Mouse (Mus musculus) lung, adult 18-20 months (tissue): ENCODE measurements around the gene Otogl.
A peak's percentile ranks its signal among the peaks of the same experiment; 100 is the strongest.

Experiments
- DNase-seq, 2 experiments: peaks; one replicate each; pipeline ENCODE4 v3.0.0; 2022; ENCODE audit warnings: mixed read lengths in 2 of 2

The Otogl gene

DNA sequence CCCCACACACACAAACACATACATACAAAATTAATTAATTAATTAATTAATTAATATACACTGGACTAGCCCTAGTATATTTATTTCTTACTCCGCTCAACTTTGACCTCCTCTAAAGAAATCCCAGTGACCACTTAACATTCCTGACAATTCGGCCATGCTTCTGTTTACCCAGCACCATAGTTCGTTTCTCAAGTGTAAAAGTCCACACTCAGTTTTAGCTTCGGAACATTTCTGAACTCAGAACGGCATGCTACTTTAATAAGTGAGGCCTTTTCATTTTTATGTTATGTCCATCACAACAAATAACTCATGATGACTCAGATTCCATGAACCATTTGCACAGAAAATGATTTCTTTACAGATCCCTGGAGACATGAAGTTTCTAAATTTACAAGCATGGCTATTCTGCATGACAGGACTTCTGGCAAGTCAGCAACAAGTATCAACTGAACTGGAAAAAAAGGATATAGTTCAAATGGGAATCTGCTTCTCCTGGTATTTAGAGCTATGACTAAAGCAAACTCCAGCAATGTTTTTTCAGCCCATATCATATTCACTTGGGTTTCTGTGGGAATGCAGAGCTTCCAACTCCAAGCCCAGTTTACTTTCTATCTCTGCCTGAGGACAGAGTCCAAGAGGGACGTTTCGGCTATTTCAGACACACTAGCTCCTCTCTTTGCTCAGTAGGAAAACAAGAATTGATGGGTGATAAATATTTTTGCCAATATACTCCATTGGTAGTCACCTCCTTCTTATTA is 6.5 kb downstream of the Otogl start:
- DNase-seq = peak in 1 of 2 experiments; percentile 33

DNA sequence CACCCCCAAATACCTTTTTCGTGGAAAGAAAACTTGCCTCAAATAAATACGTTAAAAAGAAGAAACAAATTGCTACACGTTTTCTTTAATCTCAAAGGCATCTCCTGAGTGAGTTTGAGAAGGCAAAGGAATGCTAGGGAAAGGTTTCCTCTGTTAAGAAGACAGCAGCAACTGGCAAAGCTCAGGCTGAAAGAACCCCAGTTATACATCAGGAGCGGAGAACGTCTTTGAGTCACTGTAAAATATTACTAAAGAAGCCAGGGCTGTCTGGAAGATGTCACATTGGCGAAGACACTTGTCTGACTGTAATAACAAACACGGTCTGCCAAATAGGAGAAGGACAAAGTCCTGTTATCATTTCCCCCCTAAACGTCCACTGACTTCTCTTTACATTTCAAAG is 10.0 kb downstream of the Otogl start:
- DNase-seq = no peak

DNA sequence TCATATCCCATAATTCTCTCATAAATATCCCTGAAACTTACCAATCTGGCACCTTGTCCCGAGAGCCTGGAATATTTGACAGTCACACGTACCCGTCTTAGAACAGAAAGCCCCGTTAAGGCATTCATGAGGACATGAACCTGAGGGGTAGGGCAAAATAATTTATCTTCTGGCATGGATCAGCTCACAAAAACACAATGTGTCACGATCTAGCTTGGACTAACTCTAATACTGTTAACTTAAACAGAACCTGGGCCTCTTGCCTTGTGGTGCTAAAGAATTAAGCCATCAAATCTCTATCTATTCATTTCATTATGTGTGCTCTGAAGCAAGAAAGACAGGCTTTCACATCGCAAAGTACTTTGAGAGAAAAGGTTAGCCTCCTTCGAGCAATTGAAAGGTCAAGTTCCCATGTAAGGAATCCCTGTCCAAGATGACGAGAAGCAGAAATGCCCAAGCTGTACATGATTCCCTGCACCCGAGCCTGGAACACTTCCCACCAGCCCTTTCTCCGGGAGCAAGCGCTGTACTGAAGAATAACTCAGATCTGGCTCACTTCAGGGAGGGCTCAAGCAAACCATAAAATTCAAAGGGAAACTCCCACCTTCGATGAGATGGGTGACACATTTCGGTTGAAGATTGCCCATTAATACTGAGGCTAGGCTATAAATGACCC is 10.6 kb downstream of the Otogl start:
- DNase-seq = no peak

DNA sequence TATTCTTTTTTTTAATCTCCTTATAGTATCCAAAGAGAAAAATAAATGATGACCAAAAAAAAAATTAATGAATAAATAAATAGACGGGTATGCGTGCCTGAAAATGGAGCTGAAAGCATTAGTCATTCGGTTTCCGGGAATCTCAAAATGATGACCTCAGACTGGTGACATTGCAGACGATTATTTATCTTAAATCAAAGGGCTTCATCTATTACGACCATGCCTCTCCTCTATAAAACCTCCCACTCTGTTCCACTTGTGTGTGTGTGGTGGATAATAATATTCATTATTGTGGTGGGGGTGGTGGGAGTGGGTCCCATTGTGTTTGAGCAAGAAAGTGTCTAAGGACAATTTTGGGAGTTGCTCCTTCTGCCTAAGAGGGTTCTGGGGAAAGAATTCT is 12.0 kb downstream of the Otogl start:
- DNase-seq = no peak

DNA sequence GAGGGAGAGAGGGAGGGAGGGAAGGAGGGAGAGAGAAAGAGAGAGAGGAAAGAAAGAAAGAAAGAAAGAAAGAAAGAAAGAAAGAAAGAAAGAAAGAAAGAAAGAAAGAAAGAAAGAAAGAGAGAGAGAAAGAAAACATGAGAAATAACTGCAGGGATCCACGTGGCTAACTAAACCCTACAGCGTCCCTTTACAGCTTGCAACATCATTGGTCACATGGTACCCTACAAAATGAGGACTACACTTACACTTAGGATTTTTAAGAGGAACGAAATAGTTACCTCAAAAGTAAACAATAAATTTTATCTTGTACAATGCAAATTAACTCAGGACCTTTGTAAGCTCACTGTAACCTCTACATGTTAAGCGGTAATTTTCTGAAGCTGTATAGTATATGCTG is 15.8 kb downstream of the Otogl start:
- no peak for DNase-seq

DNA sequence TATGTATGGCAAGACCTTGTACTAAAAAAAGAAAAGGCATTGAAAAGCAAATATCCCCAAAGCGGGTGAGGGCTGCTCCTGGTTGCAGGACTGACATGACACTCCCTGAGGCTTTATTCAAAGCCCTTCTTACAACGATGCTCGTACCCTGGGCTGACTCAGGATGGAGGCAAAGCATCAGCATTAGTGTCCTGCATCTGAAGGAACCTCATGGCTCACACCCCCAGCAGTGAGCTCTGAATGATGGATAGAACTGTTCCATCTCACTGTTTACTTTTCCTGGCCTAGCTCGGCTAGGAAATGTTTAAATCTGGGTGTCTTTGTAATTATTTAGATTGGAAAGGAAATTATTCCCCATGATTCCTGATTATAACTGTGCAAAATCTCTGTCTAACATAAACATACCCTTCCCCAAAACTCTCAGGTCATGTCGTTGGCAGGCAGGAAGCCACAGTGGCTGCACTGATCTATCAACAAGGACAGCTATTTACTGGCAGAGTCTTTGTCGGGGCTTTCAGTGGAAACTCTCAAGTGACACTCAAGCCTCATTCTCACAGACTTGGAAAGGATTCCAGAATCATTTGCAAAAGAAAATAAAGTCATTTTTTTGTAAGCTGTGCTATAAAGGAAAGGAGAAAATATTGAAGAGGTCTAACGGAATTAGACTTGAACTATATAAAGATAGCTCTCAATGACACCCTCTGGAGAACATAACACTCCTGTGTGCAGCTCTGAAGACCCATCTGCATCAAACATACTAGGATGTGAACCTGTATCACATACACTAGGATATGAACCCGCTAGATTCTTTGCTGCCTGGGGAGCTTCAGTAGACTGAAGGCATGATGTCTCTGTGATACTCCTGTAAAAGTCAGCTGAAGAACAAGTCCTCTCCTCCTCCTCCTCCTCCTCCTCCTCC is 17.0 kb downstream of the Otogl start:
- DNase-seq = no peak

DNA sequence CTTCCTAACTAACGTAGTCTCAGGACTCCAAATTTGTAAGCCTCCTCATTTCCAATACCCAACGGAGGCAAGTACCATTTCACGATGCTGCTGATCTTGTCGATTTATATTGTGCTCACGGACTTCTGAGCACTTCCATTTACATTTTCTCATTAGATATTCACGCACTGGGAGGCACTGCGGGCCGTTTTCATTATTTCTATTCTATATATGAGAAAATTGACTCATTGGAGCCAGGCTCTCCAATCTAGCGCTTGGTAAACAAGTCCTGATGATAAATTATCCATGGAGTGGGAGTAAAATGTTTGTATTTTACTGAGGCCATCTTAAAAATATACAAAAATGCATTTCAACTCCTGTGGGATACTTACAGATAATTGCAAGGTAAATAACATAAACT is 21.5 kb downstream of the Otogl start:
- DNase-seq = no peak

DNA sequence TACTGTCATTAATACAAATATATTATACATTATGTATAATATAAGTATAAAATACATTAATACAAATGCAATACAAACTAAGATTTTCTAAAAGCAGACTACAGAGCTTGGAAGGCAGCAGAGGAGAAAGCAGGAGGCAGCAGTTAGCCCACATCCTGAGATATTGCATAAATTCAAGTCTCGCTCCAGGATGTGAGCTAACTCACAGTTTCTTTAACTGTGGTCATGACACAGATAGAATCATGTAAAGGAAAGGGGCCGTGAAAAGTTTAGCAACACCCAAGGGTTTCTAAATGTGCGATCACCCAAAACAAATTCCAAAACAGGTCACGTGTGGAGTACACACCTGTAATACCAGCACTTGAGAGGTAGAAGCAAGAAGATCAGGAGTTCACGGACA is 39.4 kb downstream of the Otogl start:
- DNase-seq = no peak

DNA sequence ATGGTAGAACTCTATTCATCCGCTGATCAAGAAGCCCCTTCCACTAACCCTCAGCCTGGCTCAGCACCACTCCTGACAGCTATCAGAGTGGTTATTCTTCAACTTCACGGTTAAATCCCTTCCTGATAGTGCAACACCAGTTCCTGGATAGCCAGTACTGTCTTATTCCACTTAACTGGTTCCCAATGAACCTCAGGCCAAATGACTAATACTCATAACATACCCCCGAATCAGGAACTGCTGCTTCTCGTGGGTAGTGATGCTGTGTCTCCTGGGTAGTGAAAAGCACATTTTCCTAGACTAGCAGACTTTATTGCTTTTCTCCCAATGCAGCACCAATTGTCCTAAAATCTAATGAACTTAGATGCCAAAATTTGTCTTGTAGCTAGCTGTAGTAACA is 39.8 kb downstream of the Otogl start:
- DNase-seq = no peak

DNA sequence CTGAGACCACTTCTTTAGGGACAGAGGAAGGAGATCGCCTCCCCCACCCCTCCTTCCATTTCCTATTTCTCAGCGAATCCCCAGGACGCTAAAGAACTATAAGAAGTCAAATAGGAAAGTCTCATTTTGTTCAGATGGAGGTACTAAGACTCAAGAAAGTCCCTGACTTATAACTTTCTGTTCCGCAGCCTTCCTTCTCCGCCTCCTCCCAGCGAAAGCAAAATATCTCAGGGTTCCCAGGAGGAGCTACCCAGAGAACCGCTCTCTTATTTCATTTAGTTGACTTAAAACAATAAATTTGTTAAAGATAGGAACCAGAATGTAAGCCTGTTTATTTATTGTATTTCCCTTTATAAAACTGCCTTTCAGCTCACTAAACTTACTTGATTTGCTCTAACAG is 41.4 kb downstream of the Otogl start:
- DNase-seq = no peak

DNA sequence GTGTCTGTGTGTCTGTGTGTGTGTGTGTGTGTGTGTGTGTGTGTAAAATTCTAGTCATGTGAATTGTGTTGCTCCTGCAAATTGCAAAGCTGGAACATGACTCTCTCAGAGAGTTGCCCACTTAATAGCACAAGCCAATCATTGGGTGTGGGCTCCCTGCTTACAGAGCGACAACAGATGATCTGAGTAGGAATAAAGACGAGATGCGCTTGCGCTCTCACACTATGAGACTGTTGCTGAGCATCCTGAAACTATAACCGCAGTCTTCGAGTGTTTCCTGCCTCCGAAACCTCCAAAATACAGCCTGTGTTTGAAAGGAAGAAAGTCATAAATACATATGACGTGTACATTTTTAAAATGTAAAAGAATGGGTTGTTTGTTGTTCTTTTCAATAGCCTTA is 43.0 kb downstream of the Otogl start:
- DNase-seq = no peak

DNA sequence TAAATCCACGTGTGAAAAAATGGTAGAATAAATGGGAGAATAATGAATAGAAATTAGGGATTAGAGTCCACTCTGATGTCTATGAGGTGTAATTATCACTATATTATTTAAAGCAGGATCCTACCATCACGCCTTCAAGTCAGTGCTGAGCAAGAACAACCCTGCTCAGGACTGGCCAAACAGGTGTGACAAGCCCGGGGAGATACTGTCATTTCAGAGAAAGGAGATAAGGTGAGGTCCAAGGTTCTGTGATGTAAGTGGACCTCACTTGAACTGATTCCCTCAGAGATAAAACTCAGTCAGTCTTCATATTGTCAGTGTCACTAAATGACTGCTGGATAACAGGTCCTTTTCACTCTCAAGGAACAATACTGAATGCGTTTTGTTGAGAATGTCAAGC is 44.5 kb downstream of the Otogl start:
- DNase-seq = no peak

DNA sequence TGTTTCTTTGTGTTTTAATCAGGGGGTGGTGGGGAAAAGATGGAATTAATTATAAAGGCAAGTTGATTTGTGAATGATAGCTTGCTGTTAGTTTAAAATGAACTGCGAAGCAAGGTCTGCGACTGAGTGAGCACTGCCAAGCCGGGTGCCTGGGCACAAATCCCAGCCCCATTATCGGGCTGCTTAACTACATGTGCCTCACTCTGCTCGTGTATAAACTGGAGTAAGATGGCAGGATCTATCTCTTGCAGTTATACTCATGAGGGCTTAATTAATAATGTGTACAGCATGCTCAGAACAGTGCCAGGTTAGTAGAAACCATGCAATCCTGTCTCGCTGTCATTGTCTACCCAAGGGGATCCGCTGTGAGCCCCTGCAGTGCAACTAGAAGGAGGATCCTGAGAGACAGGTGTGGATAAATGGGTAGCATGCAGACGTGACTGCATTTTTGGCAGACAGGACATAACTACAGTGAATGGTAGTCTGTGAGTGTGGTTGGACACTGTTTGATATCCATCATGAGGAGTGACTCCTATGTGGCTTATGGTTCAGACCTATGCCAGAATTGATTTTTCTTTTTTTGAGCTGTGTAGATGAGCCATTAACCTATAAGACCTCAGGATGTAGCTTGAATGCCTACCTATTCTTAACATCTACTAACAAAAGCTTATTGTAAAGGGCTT is 51.6 kb downstream of the Otogl start:
- DNase-seq = no peak

DNA sequence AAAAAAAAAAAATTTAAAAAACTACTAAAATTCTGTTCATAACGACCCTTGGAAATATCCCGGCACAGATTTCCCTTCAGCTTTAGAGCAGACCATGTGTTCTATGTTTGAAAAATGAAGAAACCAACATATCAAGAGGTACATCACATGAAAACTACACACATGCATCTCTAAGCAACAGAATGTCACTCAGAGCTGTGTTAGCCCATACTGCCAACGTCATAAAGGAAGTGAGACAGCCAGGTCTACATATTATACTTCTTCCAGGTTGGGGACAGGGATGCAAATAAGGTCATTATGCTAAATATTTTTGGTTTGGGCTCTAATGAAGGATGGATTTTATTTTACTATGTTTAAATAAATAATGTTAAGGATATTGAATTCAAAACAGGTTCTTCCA is 52.7 kb downstream of the Otogl start:
- DNase-seq = no peak

DNA sequence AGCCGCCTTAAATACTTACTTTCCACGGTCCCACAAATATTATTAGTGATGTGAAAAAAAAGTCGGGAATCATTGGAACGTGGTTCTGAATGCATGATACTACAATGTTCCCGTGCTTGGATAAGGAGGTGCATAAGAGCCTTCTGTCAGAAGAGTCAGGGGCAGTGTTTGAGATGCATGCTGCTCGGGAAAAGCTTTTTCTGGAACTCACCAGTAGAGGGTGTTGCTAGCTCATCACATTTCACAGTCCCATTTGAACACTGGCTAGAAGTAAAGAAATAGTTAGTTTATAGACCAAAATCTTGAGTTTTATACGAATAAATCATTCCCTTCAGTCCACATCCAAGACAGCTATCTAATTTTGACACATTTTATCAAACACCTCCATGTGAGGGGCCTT is 53.2 kb downstream of the Otogl start:
- DNase-seq = peak; percentile 6 to 21

DNA sequence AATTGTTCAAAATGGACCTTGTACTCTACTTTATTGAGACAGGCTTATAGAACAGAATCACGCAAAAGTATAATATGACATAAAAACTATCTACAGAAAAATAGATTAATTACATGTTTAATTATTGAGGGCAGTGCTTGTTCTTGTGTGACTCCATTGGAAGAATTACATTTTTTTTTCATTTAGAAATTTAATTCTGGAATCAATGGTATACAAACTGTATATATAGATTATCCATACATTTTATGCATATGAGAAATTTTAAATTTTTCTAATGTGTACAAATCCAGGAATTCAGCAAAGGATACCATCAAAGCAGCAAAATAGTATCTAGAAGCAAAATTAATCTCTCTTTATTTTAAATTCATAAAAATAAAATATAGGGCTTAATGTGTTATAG is 67.0 kb downstream of the Otogl start:
- no peak for DNase-seq

DNA sequence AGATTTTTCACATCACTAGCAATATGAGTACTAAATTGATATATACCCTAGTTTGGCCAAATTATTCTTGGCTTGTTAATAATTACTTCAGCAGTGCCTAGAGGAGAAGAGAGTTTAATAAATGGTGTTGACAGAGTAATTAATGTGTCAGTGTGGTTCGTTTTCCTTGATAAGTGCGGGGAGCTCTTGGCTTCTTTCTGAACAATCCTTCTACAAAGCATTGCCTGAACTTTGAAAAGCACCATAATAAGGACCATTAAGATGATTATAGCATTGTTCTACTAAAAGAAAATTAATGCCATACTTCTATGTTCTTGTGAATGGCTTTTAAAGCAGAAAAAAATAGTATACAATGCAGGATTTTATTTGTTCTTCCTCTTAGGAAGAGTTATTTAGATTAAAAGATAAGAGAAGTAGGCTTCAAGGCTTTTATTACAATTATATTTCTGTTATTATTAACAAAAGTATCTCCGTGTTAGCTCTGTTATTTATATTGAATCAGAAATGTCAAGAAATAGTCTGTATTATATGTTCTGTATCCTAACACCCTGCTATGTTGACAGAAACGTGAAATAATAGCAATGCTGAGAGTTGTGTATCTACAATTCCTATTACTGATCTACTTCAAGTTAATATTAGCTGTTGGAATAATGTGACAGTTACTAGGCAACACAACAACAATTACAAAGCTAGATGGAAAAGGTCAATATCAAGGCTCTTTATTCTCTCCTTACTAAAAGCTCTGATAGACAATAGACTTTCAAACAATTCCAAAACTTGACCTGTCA is 77.3 kb downstream of the Otogl start:
- no peak for DNase-seq

DNA sequence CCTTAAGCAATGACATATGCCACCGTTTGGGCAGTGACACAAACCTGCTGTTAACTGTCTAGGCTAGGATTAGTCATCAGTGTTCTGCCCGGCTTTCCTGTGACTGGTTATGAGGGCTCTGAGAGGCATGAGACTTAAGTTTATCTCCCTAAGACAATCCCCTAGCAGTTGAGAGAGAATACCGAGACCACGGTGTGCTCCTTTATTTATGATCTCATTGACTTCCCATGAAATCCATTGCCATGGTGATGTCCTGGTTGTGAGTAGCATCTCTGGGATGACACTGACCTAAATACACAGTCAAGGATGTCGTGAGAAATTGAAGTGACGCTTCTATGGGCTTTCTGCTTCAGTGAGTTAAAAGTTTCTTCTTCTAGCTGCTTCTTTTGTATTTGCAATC is 82.8 kb downstream of the Otogl start:
- DNase-seq = no peak

DNA sequence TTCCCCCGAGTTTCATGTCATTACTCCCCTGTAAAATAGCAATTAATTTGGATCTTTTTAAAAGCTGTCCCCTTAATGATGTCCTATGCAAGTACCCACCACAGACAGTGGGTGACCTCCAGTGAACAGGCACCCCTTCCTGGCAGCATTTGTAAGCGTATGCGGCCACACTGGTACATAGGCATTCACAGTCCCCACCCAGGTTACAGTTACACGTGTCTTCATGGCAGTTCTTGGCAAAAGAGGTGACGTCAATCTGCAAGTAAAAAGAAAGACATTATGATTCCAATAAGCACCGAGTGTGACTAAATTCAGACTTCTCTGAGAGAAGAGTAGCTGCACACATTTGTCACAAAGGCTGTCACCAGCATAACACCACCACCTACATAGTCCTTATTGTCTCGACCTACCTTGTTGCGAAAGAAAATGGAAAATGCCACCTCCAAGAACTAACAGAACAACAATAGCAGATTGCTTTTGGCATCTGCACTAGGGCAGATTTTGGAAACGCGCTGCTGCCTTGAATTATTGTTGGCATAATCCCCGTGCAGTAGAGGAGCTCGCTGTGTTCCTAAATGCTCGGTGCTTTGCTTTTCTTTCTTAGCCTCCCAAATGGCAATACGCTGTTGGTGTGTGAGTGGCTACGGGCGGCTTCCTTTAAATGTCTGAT is 98.0 kb downstream of the Otogl start:
- no peak for DNase-seq

DNA sequence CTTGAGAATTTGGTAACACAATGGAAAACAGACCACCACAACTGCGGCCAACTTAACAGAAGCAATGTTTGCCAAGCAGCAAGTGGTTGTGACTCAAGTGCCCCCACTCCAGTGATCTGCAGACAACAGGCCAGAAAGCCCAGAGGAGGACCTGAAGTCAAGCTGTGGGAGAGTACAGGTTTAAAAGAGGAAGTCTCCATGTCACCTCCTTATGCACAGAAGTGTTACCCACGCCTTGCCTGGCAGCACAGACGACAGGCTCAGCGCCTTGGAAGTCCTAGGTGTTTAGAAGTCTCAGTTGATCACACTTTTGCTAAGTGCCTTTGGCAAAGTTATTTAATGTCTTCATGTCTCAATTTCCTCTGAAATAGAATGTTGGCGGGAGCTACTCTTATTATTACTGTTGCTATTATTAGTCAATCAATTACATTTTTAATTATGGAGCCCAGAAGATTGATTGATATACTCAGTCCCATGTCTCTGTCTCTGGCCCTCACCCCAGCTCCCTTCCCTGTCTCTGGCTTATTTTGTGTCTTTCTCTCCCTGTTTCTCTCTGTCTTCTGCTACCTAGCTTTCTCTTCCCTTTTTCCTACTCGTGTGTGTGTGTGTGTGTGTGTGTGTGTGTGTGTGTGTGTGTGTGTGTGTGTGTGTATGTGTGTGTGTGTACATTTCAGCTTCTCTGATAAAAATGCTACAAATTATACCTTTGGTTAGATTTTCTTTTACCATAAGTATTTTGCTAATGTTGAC is 101.1 kb downstream of the Otogl start:
- peak; percentile 9 to 13 for DNase-seq

DNA sequence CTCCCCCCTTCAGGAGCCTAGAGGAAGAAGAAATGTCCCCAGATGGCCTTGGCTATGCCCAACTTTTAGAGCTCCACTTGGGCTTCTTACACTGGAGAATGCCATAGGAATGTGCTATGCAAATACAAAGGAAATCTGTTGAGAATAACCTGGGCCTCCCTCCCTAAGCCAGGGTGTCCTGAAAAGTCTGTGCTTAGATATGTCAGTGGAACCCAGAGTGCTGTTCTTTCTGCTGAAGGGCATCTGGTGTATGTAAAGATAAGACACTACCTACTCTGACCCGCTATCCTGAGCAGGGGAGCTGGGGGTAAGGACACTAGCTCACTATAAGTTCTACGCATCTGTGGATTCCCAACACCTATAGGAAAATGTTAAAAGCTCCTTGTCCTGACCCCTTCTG is 106.7 kb downstream of the Otogl start:
- DNase-seq = no peak
